Mouse (Mus musculus): ENCODE results near the gene Pdik1l. TPM values are rescaled to one million over a fixed set of nuclear protein-coding genes. Genes with fewer than 3 reads are reported as not detected.

Pdik1l gene
- polyA plus RNA-seq, 1 experiment from 2014 or later = 18.8 TPM

Other genes starting within 250 kb of the Pdik1l start
- gene Zfp683, start 234.1 kb downstream of the Pdik1l start, polyA plus RNA-seq (2014; fragmentation: Nextera tagmentation; extraction: Ambion mirVana) = not detected in 2 replicates
- gene Crybg2, start 227.1 kb downstream of the Pdik1l start, polyA plus RNA-seq (2014; fragmentation: Nextera tagmentation; extraction: Ambion mirVana) = 4.5 and 6.0 TPM in 2 replicates
- 8.9 and 12.1 TPM in 2 replicates for gene Cd52, start 192.8 kb downstream of the Pdik1l start, polyA plus RNA-seq (2014; fragmentation: Nextera tagmentation; extraction: Ambion mirVana)
- 9.3 and 12.4 TPM in 2 replicates for gene Ubxn11, start 185.3 kb downstream of the Pdik1l start, polyA plus RNA-seq (2014; fragmentation: Nextera tagmentation; extraction: Ambion mirVana)
- 424 TPM in 2 replicates for gene Sh3bgrl3, start 159.1 kb downstream of the Pdik1l start, polyA plus RNA-seq (2014; fragmentation: Nextera tagmentation; extraction: Ambion mirVana)
- gene Cep85, start 100.8 kb downstream of the Pdik1l start, polyA plus RNA-seq (2014; fragmentation: Nextera tagmentation; extraction: Ambion mirVana) = 98.0 and 123 TPM in 2 replicates
- gene Gm7534, start 84.9 kb downstream of the Pdik1l start, polyA plus RNA-seq (2014; fragmentation: Nextera tagmentation; extraction: Ambion mirVana) = 0.34 and 0.50 TPM in 2 replicates
- gene Catsper4, start 60.5 kb downstream of the Pdik1l start, polyA plus RNA-seq (2014; fragmentation: Nextera tagmentation; extraction: Ambion mirVana) = 0.26 and 0.37 TPM in 2 replicates
- 5.0 and 6.4 TPM in 2 replicates for gene Cnksr1, start 49.5 kb downstream of the Pdik1l start, polyA plus RNA-seq (2014; fragmentation: Nextera tagmentation; extraction: Ambion mirVana)
- 0.41 TPM in 1 of 2 replicates, not detected in the other for gene E130218I03Rik, start 44.2 kb downstream of the Pdik1l start, polyA plus RNA-seq (2014; fragmentation: Nextera tagmentation; extraction: Ambion mirVana)
- gene Zfp593, start 42.3 kb downstream of the Pdik1l start, polyA plus RNA-seq (2014; fragmentation: Nextera tagmentation; extraction: Ambion mirVana) = 17.5 and 18.9 TPM in 2 replicates
- gene Gm30191, start 41.0 kb downstream of the Pdik1l start, polyA plus RNA-seq (2014; fragmentation: Nextera tagmentation; extraction: Ambion mirVana) = not detected in 2 replicates
- gene Grrp1, start 33.8 kb downstream of the Pdik1l start, polyA plus RNA-seq (2014; fragmentation: Nextera tagmentation; extraction: Ambion mirVana) = 9.2 and 12.8 TPM in 2 replicates
- 0.88 and 1.4 TPM in 2 replicates for gene Trim63, start 27.2 kb upstream of the Pdik1l start, polyA plus RNA-seq (2014; fragmentation: Nextera tagmentation; extraction: Ambion mirVana)
- gene Slc30a2, start 55.3 kb upstream of the Pdik1l start, polyA plus RNA-seq (2014; fragmentation: Nextera tagmentation; extraction: Ambion mirVana) = 0.09 and 0.11 TPM in 2 replicates
- gene Extl1, start 96.0 kb upstream of the Pdik1l start, polyA plus RNA-seq (2014; fragmentation: Nextera tagmentation; extraction: Ambion mirVana) = 0.20 and 0.23 TPM in 2 replicates
- gene Pafah2, start 108.4 kb upstream of the Pdik1l start, polyA plus RNA-seq (2014; fragmentation: Nextera tagmentation; extraction: Ambion mirVana) = 8.4 and 12.3 TPM in 2 replicates
- 1,829 and 1,880 TPM in 2 replicates for gene Stmn1, start 180.4 kb upstream of the Pdik1l start, polyA plus RNA-seq (2014; fragmentation: Nextera tagmentation; extraction: Ambion mirVana)
- 0.57 and 0.73 TPM in 2 replicates for gene Paqr7, start 208.8 kb upstream of the Pdik1l start, polyA plus RNA-seq (2014; fragmentation: Nextera tagmentation; extraction: Ambion mirVana)
- gene Aunip, start 223.1 kb upstream of the Pdik1l start, polyA plus RNA-seq (2014; fragmentation: Nextera tagmentation; extraction: Ambion mirVana) = 5.9 and 20.7 TPM in 2 replicates
- 114 and 130 TPM in 2 replicates for gene Mtfr1l, start 247.5 kb upstream of the Pdik1l start, polyA plus RNA-seq (2014; fragmentation: Nextera tagmentation; extraction: Ambion mirVana)